8 mouse cellular contexts compared by ENCODE assay signal in the genomic region with DNA sequence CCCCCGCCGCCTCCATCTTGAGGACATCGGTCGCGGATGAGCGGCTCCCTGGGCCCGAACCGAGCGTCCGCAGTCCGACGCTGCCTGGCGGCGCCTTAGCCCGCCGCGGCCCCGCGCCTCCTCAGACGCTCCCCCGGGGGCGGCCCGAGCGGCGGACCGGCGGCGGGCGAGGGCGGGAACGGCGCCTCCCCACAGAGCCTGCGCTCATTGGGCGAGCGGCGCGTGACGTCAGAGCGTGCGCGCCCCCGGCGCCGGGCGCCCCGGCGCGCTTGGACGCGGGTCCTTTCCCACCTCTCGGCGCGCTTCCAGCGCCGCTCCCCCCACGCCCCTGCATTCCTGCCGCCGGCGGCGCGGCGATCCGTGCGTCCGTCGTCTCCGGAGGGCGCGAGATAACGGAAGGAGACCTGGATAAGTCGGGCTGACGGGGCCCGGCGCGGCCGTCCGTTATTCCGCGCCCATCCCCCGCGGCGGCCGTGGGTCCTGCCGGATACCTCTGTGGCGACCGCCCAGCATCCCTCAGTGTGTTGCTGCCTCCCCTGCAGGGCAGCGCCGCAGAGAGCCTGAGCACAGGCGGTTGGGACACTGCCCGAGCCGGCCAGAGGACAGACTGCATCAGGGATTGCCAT. TPM values are rescaled to one million over a fixed set of nuclear protein-coding genes. Genes with fewer than 3 reads are reported as not detected.
A peak's percentile ranks its signal among the peaks of the same experiment; 100 is the strongest.
DNase-seq lines count a peak whose midpoint lies in the region; ATAC-seq and TF ChIP-seq lines count a peak whose summit lies in the region.

A gene (minus strand): TSS at position 123 of the 626 bp plus-strand sequence.

- DNase-seq in ES-CJ7 (ENCODE audit: low read depth, low spot score): peak; percentile 78
- peak; percentile 90 for DNase-seq in cerebellum, adult 11-12 months
- DNase-seq in heart, postnatal 25 days (ENCODE audit: low spot score): peak; percentile 85
- peak; percentile 85 to 91 for DNase-seq in layer of hippocampus, adult 18-20 months (ENCODE audit: low spot score in 2 of 2)
- peak; percentile 88 to 89 for DNase-seq in lung, adult 18-20 months

- peak within 1 kb of the TSS; percentile 92 for H3K4me2 ChIP-seq in forebrain, embryonic 15.5 days (replicated peaks)
- peak within 1 kb of the TSS; percentile 100 for H3K4me2 ChIP-seq in neural tube, embryonic 14.5 days (ENCODE audit: low read depth, low read length)

- TF ChIP-seq POLR2A in testis, adult 2 months (IDR thresholded peaks at IDR 0.05; ENCODE audit: control insufficient read depth, low read depth, low read length): peak; percentile 74; the same call in 1 of the 2 replicates

- intact Hi-C loops in heart, postnatal 25 days (cut with DNase I): no loop called here

- H3K27ac ChIP-seq in forebrain, embryonic 15.5 days (replicated peaks): peak within 1 kb of the TSS; percentile 92
- H3K27ac ChIP-seq in neural tube, embryonic 14.5 days (ENCODE audit: low read depth, low read length): peak within 1 kb of the TSS; percentile 93
- peak within 1 kb of the TSS; percentile 92 for H3K27ac ChIP-seq in testis, adult 2 months (ENCODE audit: control insufficient read depth, insufficient read depth, low read depth, low read length)

- TF ChIP-seq CTCF in testis, adult 2 months (IDR thresholded peaks at IDR 0.05; ENCODE audit: control insufficient read depth, insufficient read depth, insufficient replicate concordance, low read depth, low read length): no peak

- peak within 1 kb of the TSS; percentile 83 for H3K4me3 ChIP-seq in forebrain, embryonic 15.5 days
- H3K4me3 ChIP-seq in neural tube, embryonic 14.5 days (ENCODE audit: low read depth, low read length): peak within 1 kb of the TSS; percentile 87
- peak within 1 kb of the TSS; percentile 86 for H3K4me3 ChIP-seq in testis, adult 2 months (ENCODE audit: control insufficient read depth, low read depth, low read length)

- WGBS in forebrain, embryonic 15.5 days: under 1% methylated on average over 90 of the region's 91 CpGs
- WGBS in neural tube, embryonic 14.5 days: 1% methylated on average over 77 of the region's 91 CpGs

- H3K36me3 ChIP-seq in forebrain, embryonic 15.5 days: no peaks in the 10 kb centered on the region
- no peaks in the 10 kb centered on the region for H3K36me3 ChIP-seq in neural tube, embryonic 14.5 days (ENCODE audit: control insufficient read depth, insufficient read depth, low read length)
- no peaks in the 10 kb centered on the region for H3K36me3 ChIP-seq in testis, adult 2 months (ENCODE audit: control insufficient read depth, insufficient read depth, low read length)

- no peaks in the 10 kb centered on the region for H3K27me3 ChIP-seq in forebrain, embryonic 15.5 days
- no peaks in the 10 kb centered on the region for H3K27me3 ChIP-seq in neural tube, embryonic 14.5 days (ENCODE audit: control insufficient read depth, insufficient read depth, low read length)
- no peaks in the 10 kb centered on the region for H3K27me3 ChIP-seq in testis, adult 2 months (ENCODE audit: control insufficient read depth, insufficient read depth, low read length)

- peaks cover 40% of the 10 kb centered on the region for H3K4me1 ChIP-seq in forebrain, embryonic 15.5 days
- peaks cover 28% of the 10 kb centered on the region for H3K4me1 ChIP-seq in neural tube, embryonic 14.5 days (ENCODE audit: control insufficient read depth, insufficient read depth, low read length)
- peaks cover 9% of the 10 kb centered on the region for H3K4me1 ChIP-seq in testis, adult 2 months (ENCODE audit: control insufficient read depth, insufficient read depth, low read length)

- peak within 1 kb of the TSS; percentile 90 for H3K9ac ChIP-seq in forebrain, embryonic 15.5 days (replicated peaks)
- peak within 1 kb of the TSS; percentile 82 for H3K9ac ChIP-seq in neural tube, embryonic 14.5 days (replicated peaks; ENCODE audit: low read depth, low read length)

- ATAC-seq in forebrain, embryonic 15.5 days (replicated peaks): peak; percentile 97
- peak; percentile 92 for ATAC-seq in neural tube, embryonic 14.5 days (ENCODE audit: low read depth)

- no peaks in the 10 kb centered on the region for H3K9me3 ChIP-seq in forebrain, embryonic 15.5 days
- no peaks in the 10 kb centered on the region for H3K9me3 ChIP-seq in neural tube, embryonic 14.5 days (ENCODE audit: control insufficient read depth, low read length)

RNA-seq across cellular contexts. Expression of the gene that starts here (rescaled TPM):
- polyA plus RNA-seq in forebrain, embryonic 15.5 days (2015; fragmentation: Nextera tagmentation; extraction: Ambion mirVana): 8.7 and 9.2 TPM in 2 replicates
- 10 to 100 TPM; 23.0 to 25.1 TPM for total RNA-seq in heart, postnatal 25 days (2021)
- total RNA-seq in layer of hippocampus, adult 18-20 months (2021): 10 to 100 TPM; 49.7 to 52.6 TPM
- polyA plus RNA-seq in neural tube, embryonic 14.5 days (2014; fragmentation: Nextera tagmentation; extraction: Ambion mirVana): 18.2 and 19.8 TPM in 2 replicates
- polyA plus RNA-seq in testis, adult 2 months (2012; rRNA removed): 41.8 and 43.4 TPM in 2 replicates

Comparison
In these comparisons a context has a peak if more than half of its experiments do, and no peak if none do; other contexts are left out.
1. Peak in every context shown above with its lines: DNase-seq, ATAC-seq, H3K4me3 ChIP-seq and H3K27ac ChIP-seq.